Mouse (Mus musculus): ENCODE measurements around the gene Dhdh. TPM values are rescaled to one million over a fixed set of nuclear protein-coding genes. Genes with fewer than 3 reads are reported as not detected.
A peak's percentile ranks its signal among the peaks of the same experiment; 100 is the strongest.

Dhdh gene
- polyA plus RNA-seq, 1 experiment from 2014 or later: 3.2 TPM

DNA sequence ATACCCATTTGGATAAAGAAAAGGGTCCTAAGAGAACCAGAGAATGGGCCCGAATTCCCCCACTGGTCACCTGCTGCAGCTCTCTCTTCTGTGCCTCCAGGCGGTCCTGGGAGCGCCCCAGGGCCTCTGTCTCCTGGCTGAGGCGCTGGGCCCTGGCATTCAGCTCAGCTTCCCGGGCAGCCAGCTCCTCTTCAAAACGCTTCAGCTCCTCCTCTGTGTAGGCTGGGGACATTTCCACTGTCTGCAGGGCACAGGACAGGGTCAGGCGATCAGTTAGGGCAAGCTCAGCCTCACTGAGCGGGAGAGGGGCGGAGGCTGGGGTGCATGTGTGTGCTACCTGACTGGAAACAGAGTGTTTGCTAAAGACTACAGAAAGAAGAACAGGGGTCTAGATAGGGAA is 5.9 kb upstream of the Dhdh start:
- no peak for DNase-seq (ENCODE audit: low spot score)
- Histone ChIP-seq H3K9me3 (ENCODE audit: control insufficient read depth, low read length) (no peaks in the 10 kb centered on the region), H3K27me3 (replicated peaks; ENCODE audit: control insufficient read depth, insufficient read depth, low read length) (no peaks in the 10 kb centered on the region), H3K4me3 (ENCODE audit: low read depth, low read length) (no peak overlapping the region), H3K4me2 (ENCODE audit: low read depth, low read length) (no peak overlapping the region), H3K4me1 (ENCODE audit: control insufficient read depth, insufficient read depth, low read length) (no peaks in the 10 kb centered on the region; the same call in 1 of the 2 replicates), H3K36me3 (ENCODE audit: control insufficient read depth, insufficient read depth, low read length) (peaks cover 75% of the 10 kb centered on the region), H3K9ac (ENCODE audit: low read depth, low read length) (no peak overlapping the region), H3K27ac (replicated peaks; ENCODE audit: low read depth, low read length) (no peak overlapping the region)
- no peak for ATAC-seq (ENCODE audit: low read depth)
- 83% methylated on average over 9 of the region's 9 CpGs for WGBS

GRCm38 (mm10) chr7:45492951-45493350 is 4.3 kb upstream of the Dhdh start:
- no peak for ATAC-seq (ENCODE audit: low read depth)
- Histone ChIP-seq H3K36me3 (ENCODE audit: control insufficient read depth, insufficient read depth, low read length) (peaks cover 59% of the 10 kb centered on the region), H3K9ac (ENCODE audit: low read depth, low read length) (no peak overlapping the region), H3K4me3 (ENCODE audit: low read depth, low read length) (no peak overlapping the region), H3K4me2 (ENCODE audit: low read depth, low read length) (no peak overlapping the region), H3K27me3 (replicated peaks; ENCODE audit: control insufficient read depth, insufficient read depth, low read length) (no peaks in the 10 kb centered on the region), H3K27ac (replicated peaks; ENCODE audit: low read depth, low read length) (no peak overlapping the region), H3K9me3 (ENCODE audit: control insufficient read depth, low read length) (no peaks in the 10 kb centered on the region), H3K4me1 (ENCODE audit: control insufficient read depth, insufficient read depth, low read length) (peaks cover 3% of the 10 kb centered on the region; the same call in 1 of the 2 replicates)
- 91% methylated on average over 5 of the region's 5 CpGs for WGBS
- no peak for DNase-seq (ENCODE audit: low spot score)

DNA sequence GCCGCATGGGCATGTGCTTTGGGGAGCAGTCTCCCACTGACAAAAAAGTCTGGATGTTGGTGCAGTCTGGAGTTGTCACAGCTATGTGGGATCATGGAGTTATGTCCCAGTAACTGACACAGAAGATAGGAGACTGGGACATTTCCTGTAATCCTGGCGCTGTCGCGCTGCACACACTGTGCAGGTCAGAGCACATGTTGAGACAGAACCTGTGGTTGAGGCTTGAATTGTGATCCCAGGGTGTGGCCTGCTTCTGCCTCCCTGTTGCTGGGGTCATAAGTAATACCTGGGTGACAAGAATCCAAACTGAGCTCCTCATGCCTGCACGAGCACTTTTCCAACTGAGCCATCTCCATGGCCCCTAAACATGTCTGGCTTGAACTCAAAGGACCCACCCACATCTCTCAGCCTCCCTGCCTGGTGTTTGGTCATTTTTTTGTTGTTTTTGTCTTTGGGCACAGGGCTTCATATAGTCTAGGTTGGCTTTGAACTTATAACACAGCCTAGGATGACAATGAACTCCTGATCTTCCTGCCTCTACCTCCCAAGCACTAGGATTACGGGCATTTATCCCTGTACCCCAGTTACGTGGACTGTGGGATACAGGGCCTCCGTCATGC is 3.7 kb upstream of the Dhdh start:
- Histone ChIP-seq H3K4me3 (ENCODE audit: low read depth, low read length) (no peak overlapping the region), H3K9ac (ENCODE audit: low read depth, low read length) (no peak overlapping the region), H3K9me3 (ENCODE audit: control insufficient read depth, low read length) (no peaks in the 10 kb centered on the region), H3K4me2 (ENCODE audit: low read depth, low read length) (no peak overlapping the region), H3K27me3 (replicated peaks; ENCODE audit: control insufficient read depth, insufficient read depth, low read length) (no peaks in the 10 kb centered on the region), H3K36me3 (ENCODE audit: control insufficient read depth, insufficient read depth, low read length) (peaks cover 53% of the 10 kb centered on the region), H3K4me1 (ENCODE audit: control insufficient read depth, insufficient read depth, low read length) (peaks cover 5% of the 10 kb centered on the region; the same call in 1 of the 2 replicates), H3K27ac (replicated peaks; ENCODE audit: low read depth, low read length) (no peak overlapping the region)
- WGBS: 93% methylated on average over 8 of the region's 8 CpGs
- ATAC-seq (ENCODE audit: low read depth) (no peak), DNase-seq (ENCODE audit: low spot score) (no peak)

GRCm38 (mm10) chr7:45491264-45491663 is 2.7 kb upstream of the Dhdh start:
- Histone ChIP-seq H3K9ac (ENCODE audit: low read depth, low read length) (peak overlapping the region; percentile 30; the same call in 1 of the 2 replicates), H3K27ac (replicated peaks; ENCODE audit: low read depth, low read length) (no peak overlapping the region), H3K4me2 (ENCODE audit: low read depth, low read length) (0 out of 2 replicates have a peak overlapping the region, but pooled peaks have one; percentile 26), H3K4me1 (ENCODE audit: control insufficient read depth, insufficient read depth, low read length) (peaks cover 5% of the 10 kb centered on the region; the same call in 1 of the 2 replicates), H3K36me3 (ENCODE audit: control insufficient read depth, insufficient read depth, low read length) (peaks cover 42% of the 10 kb centered on the region), H3K4me3 (ENCODE audit: low read depth, low read length) (no peak overlapping the region), H3K9me3 (ENCODE audit: control insufficient read depth, low read length) (no peaks in the 10 kb centered on the region), H3K27me3 (replicated peaks; ENCODE audit: control insufficient read depth, insufficient read depth, low read length) (no peaks in the 10 kb centered on the region)
- ATAC-seq (ENCODE audit: low read depth) (no peak), DNase-seq (ENCODE audit: low spot score) (no peak)
- 16% methylated on average over 3 of the region's 3 CpGs for WGBS

GRCm38 (mm10) chr7:45490822-45491221 is 2.2 kb upstream of the Dhdh start:
- peaks cover 5% of the 10 kb centered on the region; the same call in 1 of the 2 replicates for H3K4me1 ChIP-seq (ENCODE audit: control insufficient read depth, insufficient read depth, low read length)
- 12% methylated on average over 4 of the region's 9 CpGs for WGBS
- H3K27me3 ChIP-seq (replicated peaks; ENCODE audit: control insufficient read depth, insufficient read depth, low read length): no peaks in the 10 kb centered on the region
- no peak overlapping the region for H3K27ac ChIP-seq (replicated peaks; ENCODE audit: low read depth, low read length)
- DNase-seq (ENCODE audit: low spot score): peak; percentile 47
- 0 out of 2 replicates have a peak overlapping the region, but pooled peaks have one; percentile 26 for H3K4me2 ChIP-seq (ENCODE audit: low read depth, low read length)
- 0 out of 2 replicates have a peak overlapping the region, but pooled peaks have one; percentile 30 for H3K9ac ChIP-seq (ENCODE audit: low read depth, low read length)
- no peak overlapping the region for H3K4me3 ChIP-seq (ENCODE audit: low read depth, low read length)
- peak; percentile 8; the same call in 1 of the 2 replicates for ATAC-seq (ENCODE audit: low read depth)
- no peaks in the 10 kb centered on the region for H3K9me3 ChIP-seq (ENCODE audit: control insufficient read depth, low read length)
- peaks cover 37% of the 10 kb centered on the region for H3K36me3 ChIP-seq (ENCODE audit: control insufficient read depth, insufficient read depth, low read length)

DNA sequence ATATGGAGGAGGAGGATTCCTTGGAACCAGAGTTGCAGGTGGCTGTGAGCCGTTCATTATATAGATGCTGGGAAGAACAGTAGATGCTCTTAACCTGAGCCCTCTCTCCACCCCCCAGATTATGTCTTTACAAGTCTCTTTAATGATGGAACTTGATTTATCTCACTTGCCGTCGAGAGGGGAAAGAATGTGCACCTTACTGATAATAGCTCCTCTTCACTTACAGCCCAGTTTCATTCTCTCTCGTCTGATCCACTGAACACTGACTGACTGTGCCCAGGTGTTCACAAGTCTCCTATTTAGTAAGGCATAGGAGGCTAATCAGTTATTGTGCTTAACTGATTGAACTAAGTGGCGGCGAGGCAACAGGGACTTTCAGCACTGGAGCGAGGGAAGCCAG is 973 bp upstream of the Dhdh start:
- whole genome bisulfite sequencing: 78% methylated on average over 7 of the region's 7 CpGs
- no peak for ATAC-seq (ENCODE audit: low read depth)

GRCm38 (mm10) chr7:45487861-45488292 is 728 bp downstream of the Dhdh start:
- peak overlapping the region; percentile 74 for H3K27ac ChIP-seq (replicated peaks; ENCODE audit: low read depth, low read length)
- peaks cover 9% of the 10 kb centered on the region for H3K36me3 ChIP-seq (ENCODE audit: control insufficient read depth, insufficient read depth, low read length)
- ATAC-seq (ENCODE audit: low read depth): peak; percentile 45; the same call in 1 of the 2 replicates
- H3K4me1 ChIP-seq (ENCODE audit: control insufficient read depth, insufficient read depth, low read length): peaks cover 5% of the 10 kb centered on the region; the same call in 1 of the 2 replicates
- H3K4me3 ChIP-seq (ENCODE audit: low read depth, low read length): peak overlapping the region; percentile 40
- no peaks in the 10 kb centered on the region for H3K9me3 ChIP-seq (ENCODE audit: control insufficient read depth, low read length)
- peak; percentile 41 for DNase-seq (ENCODE audit: low spot score)
- peak overlapping the region; percentile 59 for H3K4me2 ChIP-seq (ENCODE audit: low read depth, low read length)
- 29% methylated on average over 11 of the region's 11 CpGs for WGBS
- no peaks in the 10 kb centered on the region for H3K27me3 ChIP-seq (replicated peaks; ENCODE audit: control insufficient read depth, insufficient read depth, low read length)
- peak overlapping the region; percentile 48 for H3K9ac ChIP-seq (ENCODE audit: low read depth, low read length)

More for the DNA sequence above, 973 bp upstream of the Dhdh start:
- H3K4me3 ChIP-seq (ENCODE audit: low read depth, low read length): no peak overlapping the region
- no peak overlapping the region for H3K4me2 ChIP-seq (ENCODE audit: low read depth, low read length)
- H3K9ac ChIP-seq (ENCODE audit: low read depth, low read length): 0 out of 2 replicates have a peak overlapping the region, but pooled peaks have one; percentile 48
- no peaks in the 10 kb centered on the region for H3K9me3 ChIP-seq (ENCODE audit: control insufficient read depth, low read length)
- no peak for DNase-seq (ENCODE audit: low spot score)
- H3K4me1 ChIP-seq (ENCODE audit: control insufficient read depth, insufficient read depth, low read length): peaks cover 5% of the 10 kb centered on the region; the same call in 1 of the 2 replicates
- H3K27me3 ChIP-seq (replicated peaks; ENCODE audit: control insufficient read depth, insufficient read depth, low read length): no peaks in the 10 kb centered on the region
- no peak overlapping the region for H3K27ac ChIP-seq (replicated peaks; ENCODE audit: low read depth, low read length)
- peaks cover 26% of the 10 kb centered on the region for H3K36me3 ChIP-seq (ENCODE audit: control insufficient read depth, insufficient read depth, low read length)

DNA sequence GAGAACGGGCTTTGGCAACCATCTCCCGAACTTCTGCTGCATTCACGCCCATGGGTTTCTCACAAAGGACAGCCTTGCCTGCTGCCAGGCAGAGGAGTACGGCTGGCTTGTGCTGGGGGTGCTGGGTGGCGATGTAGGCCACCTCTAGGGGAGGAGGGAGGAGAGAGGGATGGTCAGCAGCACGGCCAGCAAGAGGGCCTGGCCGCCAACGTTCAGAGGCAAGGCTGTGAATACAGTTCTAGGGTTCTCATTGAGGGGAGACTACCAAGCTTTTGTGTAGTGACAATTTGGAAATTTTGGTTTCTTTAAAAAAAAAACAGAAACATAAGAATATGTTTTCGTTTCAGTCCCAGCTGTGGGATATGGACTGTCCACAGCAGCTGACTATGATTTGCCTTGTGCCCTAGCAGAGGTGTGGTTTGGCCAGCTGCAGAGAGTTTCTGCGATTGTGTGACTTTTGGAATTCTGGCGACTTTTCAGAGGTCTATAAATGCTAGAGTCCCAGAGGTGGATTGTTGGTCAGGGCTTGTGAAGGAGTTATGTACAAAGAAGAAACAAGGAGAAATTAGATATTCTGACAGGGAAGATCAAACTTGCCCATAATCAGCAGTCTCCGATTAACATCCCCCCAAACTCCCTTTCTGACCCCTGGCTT is 1.7 kb downstream of the Dhdh start, which contains the start of gene Gm45808:
Gene Gm45808, minus strand, starts transcription at position 51 of the 655 bp plus-strand sequence.
- Histone ChIP-seq H3K27me3 (replicated peaks; ENCODE audit: control insufficient read depth, insufficient read depth, low read length) (no peaks in the 10 kb centered on the region), H3K9ac (ENCODE audit: low read depth, low read length) (no peak within 1 kb of the TSS), H3K36me3 (ENCODE audit: control insufficient read depth, insufficient read depth, low read length) (no peaks in the 10 kb centered on the region), H3K9me3 (ENCODE audit: control insufficient read depth, low read length) (no peaks in the 10 kb centered on the region), H3K4me3 (ENCODE audit: low read depth, low read length) (no peak within 1 kb of the TSS), H3K4me2 (ENCODE audit: low read depth, low read length) (peak within 1 kb of the TSS; percentile 59; the same call in 1 of the 2 replicates), H3K27ac (replicated peaks; ENCODE audit: low read depth, low read length) (peak within 1 kb of the TSS; percentile 16), H3K4me1 (ENCODE audit: control insufficient read depth, insufficient read depth, low read length) (peaks cover 5% of the 10 kb centered on the region; the same call in 1 of the 2 replicates)
- 73% methylated on average over 12 of the region's 12 CpGs for WGBS
- no peak for ATAC-seq (ENCODE audit: low read depth)
- DNase-seq (ENCODE audit: low spot score): no peak

All from embryonic facial prominence, embryonic 14.5 days (tissue).